Mouse (Mus musculus): ENCODE measurements around the gene Gm10322. TPM values are rescaled to one million over a fixed set of nuclear protein-coding genes. Genes with fewer than 3 reads are reported as not detected.

The Gm10322 gene
- polyA plus RNA-seq (2015; fragmentation: Nextera tagmentation; extraction: Ambion mirVana), result not detected in 2 replicates

DNA sequence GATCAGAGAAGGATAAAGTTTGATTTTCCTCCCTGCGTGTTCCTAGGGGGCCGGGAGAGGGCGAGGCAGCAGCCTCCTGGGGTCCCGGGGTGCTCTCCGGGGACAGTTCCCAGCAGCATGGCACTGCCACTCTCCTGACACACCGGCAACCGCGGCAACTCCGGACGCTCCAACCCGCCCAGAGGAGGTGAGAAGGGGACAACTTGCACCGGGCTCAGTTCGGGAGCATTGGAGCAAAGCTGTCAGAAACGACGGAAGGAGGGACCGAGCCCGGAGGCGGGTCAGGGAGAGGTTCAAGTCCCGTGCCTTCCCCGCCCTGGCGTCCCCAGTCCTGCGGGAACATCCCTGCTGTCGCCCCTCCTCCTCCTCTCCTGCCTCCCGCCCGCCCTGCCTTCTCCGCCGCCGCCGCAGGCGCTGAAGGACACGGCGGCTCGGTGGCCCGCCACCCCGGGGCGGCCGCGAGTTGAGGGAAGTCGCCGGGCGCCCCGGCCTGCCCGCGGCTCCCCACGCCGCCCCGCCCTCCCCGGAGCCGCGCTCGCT is at the start of gene Gm10322:
Gm10322 (plus strand) TSS at position 83 of the 540 bp plus-strand sequence.
- WGBS, result under 1% methylated on average over 33 of the region's 51 CpGs
- Histone ChIP-seq H3K36me3 (ENCODE audit: control insufficient read depth, insufficient read depth, low read length) (no peaks in the 10 kb centered on the region), H3K9me3 (ENCODE audit: control insufficient read depth, low read length) (no peaks in the 10 kb centered on the region), H3K27me3 (ENCODE audit: control insufficient read depth, insufficient read depth, low read depth, low read length) (no peaks in the 10 kb centered on the region), H3K27ac (ENCODE audit: low read length) (peak within 1 kb of the TSS; percentile 58), H3K9ac (ENCODE audit: low read length) (peak within 1 kb of the TSS; percentile 80), H3K4me3 (ENCODE audit: low read length) (peak within 1 kb of the TSS; percentile 68), H3K4me2 (ENCODE audit: low read depth, low read length) (peak within 1 kb of the TSS; percentile 90), H3K4me1 (replicated peaks; ENCODE audit: control insufficient read depth, insufficient read depth, low read length) (peaks cover 19% of the 10 kb centered on the region)
- peak; percentile 86 for ATAC-seq (ENCODE audit: low read depth)

DNA sequence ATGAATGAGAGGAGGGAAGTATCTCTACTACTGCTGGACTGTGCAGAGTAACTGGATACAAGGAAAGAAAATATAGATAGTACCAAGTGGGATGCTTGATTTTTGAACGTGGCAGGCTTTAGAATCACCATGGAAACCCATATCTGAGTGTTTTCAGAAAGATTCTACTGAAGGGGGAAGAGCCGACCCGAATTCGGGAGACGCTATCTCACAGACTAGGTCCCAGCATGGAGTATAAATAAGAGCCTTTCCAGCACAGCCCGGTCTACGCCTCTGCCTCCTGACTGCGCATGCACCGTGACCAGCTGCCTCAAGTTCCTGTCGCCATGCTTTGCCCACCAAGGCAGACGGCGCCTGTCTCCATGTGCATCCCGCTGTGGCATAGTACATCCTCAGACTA is 48.9 kb upstream of the Gm10322 start:
- no peak overlapping the region for H3K27ac ChIP-seq (ENCODE audit: low read length)
- H3K9me3 ChIP-seq (ENCODE audit: control insufficient read depth, low read length), result no peaks in the 10 kb centered on the region
- no peak overlapping the region for H3K4me2 ChIP-seq (ENCODE audit: low read depth, low read length)
- H3K9ac ChIP-seq (ENCODE audit: low read length), result no peak overlapping the region
- H3K27me3 ChIP-seq (ENCODE audit: control insufficient read depth, insufficient read depth, low read depth, low read length), result no peaks in the 10 kb centered on the region
- WGBS, result 86% methylated on average over 13 of the region's 13 CpGs
- no peaks in the 10 kb centered on the region for H3K36me3 ChIP-seq (ENCODE audit: control insufficient read depth, insufficient read depth, low read length)
- no peak for ATAC-seq (ENCODE audit: low read depth)
- H3K4me1 ChIP-seq (replicated peaks; ENCODE audit: control insufficient read depth, insufficient read depth, low read length), result peaks cover 5% of the 10 kb centered on the region
- H3K4me3 ChIP-seq (ENCODE audit: low read length), result no peak overlapping the region

DNA sequence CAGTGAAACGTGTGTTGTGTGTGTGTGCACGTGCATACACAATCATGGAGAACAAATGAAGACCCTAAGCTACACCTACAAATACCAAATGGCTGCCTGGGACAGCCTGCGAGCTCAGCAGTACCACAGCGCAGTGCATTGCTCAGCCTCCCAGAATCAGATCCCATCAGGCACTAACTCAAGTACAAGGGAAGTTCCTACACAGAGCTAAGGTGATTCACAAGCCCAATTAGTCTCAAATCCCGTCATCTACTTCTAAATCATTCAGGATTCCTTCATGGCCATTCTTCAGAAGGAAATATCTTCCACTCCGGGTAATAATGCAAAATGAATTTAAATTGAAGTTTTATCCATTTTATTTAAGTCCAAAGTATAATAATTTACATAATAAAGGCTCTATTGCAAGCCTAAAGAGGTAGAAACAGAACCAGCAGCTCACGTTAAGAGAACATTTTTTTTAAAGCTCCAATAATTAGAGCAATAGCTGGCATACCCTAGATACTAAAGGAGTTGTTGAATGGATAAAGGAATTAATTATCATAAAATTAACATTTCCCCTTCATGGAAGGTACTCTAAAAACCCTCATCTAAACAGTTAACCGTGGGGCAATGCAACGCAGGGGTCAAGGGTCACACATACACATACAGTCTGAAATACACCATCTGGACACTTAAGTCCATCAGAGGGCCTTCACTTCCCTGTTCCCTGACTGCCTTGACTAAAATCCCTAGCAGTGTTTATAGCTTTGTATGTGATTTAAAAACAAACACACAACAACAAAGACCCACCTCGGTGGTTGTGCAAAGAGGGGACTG is 47.0 kb upstream of the Gm10322 start:
- no peak for ATAC-seq (ENCODE audit: low read depth)
- H3K4me1 ChIP-seq (replicated peaks; ENCODE audit: control insufficient read depth, insufficient read depth, low read length), result peaks cover 5% of the 10 kb centered on the region
- H3K9me3 ChIP-seq (ENCODE audit: control insufficient read depth, low read length), result peaks cover 2% of the 10 kb centered on the region
- no peak overlapping the region for H3K4me3 ChIP-seq (ENCODE audit: low read length)
- H3K9ac ChIP-seq (ENCODE audit: low read length), result no peak overlapping the region
- no peak overlapping the region for H3K4me2 ChIP-seq (ENCODE audit: low read depth, low read length)
- no peak overlapping the region for H3K27ac ChIP-seq (ENCODE audit: low read length)
- H3K36me3 ChIP-seq (ENCODE audit: control insufficient read depth, insufficient read depth, low read length), result no peaks in the 10 kb centered on the region; the same call in 1 of the 2 replicates
- WGBS, result 65% methylated on average over 10 of the region's 10 CpGs
- H3K27me3 ChIP-seq (ENCODE audit: control insufficient read depth, insufficient read depth, low read depth, low read length), result no peaks in the 10 kb centered on the region

DNA sequence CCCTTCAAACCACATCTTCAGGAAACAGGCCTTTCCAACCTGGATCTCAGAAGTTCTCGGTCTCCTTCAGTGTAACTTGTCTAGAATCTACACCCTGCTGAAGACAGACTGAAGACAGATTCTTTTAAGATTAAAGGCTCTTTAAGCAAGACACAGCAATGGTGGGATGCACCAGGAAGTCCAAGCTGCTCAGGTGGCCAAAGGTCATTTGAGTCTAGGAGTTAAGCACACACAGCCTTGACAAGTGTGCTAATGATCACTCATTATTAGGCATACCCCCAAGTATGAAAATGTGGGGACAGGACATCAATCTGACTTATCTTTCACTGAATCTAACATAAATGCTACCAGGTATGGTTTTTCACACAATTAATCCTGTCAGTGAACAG is 46.4 kb upstream of the Gm10322 start:
- Histone ChIP-seq H3K27me3 (ENCODE audit: control insufficient read depth, insufficient read depth, low read depth, low read length) (no peaks in the 10 kb centered on the region), H3K27ac (ENCODE audit: low read length) (no peak overlapping the region), H3K9ac (ENCODE audit: low read length) (no peak overlapping the region), H3K9me3 (ENCODE audit: control insufficient read depth, low read length) (peaks cover 5% of the 10 kb centered on the region), H3K4me3 (ENCODE audit: low read length) (no peak overlapping the region), H3K4me2 (ENCODE audit: low read depth, low read length) (no peak overlapping the region), H3K4me1 (replicated peaks; ENCODE audit: control insufficient read depth, insufficient read depth, low read length) (peaks cover 5% of the 10 kb centered on the region), H3K36me3 (ENCODE audit: control insufficient read depth, insufficient read depth, low read length) (no peaks in the 10 kb centered on the region; the same call in 1 of the 2 replicates)
- WGBS, result 81% methylated on average over 1 of the region's 1 CpGs
- no peak for ATAC-seq (ENCODE audit: low read depth)

DNA sequence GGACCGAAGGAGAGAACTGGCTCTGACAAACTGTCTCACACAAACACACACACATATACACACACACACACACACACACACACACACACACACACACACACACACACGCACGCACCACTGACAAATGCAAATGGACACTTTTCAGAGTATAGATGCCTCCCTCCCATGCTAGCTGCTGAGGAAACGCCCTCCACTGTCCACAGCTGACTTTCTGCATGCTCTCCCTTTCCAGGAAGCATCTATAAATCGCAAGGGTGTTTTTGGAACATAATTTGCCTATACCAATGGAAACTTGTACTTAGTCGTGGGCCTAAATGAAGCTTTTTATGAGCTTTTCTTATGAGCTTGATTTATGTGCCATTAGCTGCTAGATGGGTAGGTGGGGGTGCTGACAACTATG is 45.5 kb upstream of the Gm10322 start:
- Histone ChIP-seq H3K27ac (ENCODE audit: low read length) (no peak overlapping the region), H3K27me3 (ENCODE audit: control insufficient read depth, insufficient read depth, low read depth, low read length) (no peaks in the 10 kb centered on the region), H3K9ac (ENCODE audit: low read length) (no peak overlapping the region), H3K4me3 (ENCODE audit: low read length) (no peak overlapping the region), H3K9me3 (ENCODE audit: control insufficient read depth, low read length) (peaks cover 5% of the 10 kb centered on the region), H3K4me2 (ENCODE audit: low read depth, low read length) (no peak overlapping the region), H3K4me1 (replicated peaks; ENCODE audit: control insufficient read depth, insufficient read depth, low read length) (peaks cover 5% of the 10 kb centered on the region), H3K36me3 (ENCODE audit: control insufficient read depth, insufficient read depth, low read length) (no peaks in the 10 kb centered on the region; the same call in 1 of the 2 replicates)
- ATAC-seq (ENCODE audit: low read depth), result no peak
- 64% methylated on average over 6 of the region's 6 CpGs for WGBS

DNA sequence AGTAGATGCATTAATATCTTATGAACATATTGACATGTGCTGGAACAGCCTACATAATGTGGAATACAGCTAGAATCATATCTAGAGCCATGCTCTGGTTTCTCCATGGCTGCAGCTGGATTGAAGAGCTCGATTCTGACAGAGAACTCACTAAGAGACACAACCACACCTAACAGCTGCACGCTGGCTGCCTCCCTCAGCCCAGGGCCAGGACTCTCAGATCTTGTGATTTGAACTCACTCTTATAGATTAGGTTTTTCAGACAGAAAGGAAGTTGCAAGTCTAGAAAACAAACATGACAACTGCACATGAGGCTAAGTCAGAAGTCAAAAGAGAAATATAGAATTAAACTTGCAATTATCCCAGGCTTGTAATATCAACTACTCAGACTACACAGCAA is 45.1 kb upstream of the Gm10322 start:
- H3K27me3 ChIP-seq (ENCODE audit: control insufficient read depth, insufficient read depth, low read depth, low read length), result no peaks in the 10 kb centered on the region
- H3K27ac ChIP-seq (ENCODE audit: low read length), result no peak overlapping the region
- peaks cover 5% of the 10 kb centered on the region for H3K9me3 ChIP-seq (ENCODE audit: control insufficient read depth, low read length)
- H3K4me2 ChIP-seq (ENCODE audit: low read depth, low read length), result no peak overlapping the region
- no peaks in the 10 kb centered on the region; the same call in 1 of the 2 replicates for H3K36me3 ChIP-seq (ENCODE audit: control insufficient read depth, insufficient read depth, low read length)
- ATAC-seq (ENCODE audit: low read depth), result no peak
- H3K4me3 ChIP-seq (ENCODE audit: low read length), result no peak overlapping the region
- H3K9ac ChIP-seq (ENCODE audit: low read length), result no peak overlapping the region
- peaks cover 5% of the 10 kb centered on the region for H3K4me1 ChIP-seq (replicated peaks; ENCODE audit: control insufficient read depth, insufficient read depth, low read length)
- 61% methylated on average over 2 of the region's 2 CpGs for WGBS

DNA sequence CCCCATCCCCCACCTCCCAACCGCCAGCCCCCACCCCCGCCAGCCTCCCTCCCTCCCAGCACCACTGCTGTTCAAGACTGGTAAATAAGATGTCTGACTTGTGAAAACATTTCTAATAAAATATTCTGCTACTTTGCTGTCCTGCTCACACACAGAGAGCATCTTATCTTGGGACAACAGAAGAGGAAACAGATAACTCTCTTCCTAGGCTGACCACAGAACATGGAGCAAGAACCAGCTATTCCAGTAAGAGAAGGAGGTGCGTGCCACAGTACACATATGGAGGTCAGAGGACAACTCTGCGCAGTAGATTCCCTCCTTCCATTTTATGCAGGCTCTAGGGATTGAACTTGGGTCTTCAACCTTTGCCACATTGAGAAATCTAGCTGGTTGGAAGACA is 44.6 kb upstream of the Gm10322 start:
- no peak overlapping the region for H3K4me2 ChIP-seq (ENCODE audit: low read depth, low read length)
- H3K9me3 ChIP-seq (ENCODE audit: control insufficient read depth, low read length), result peaks cover 5% of the 10 kb centered on the region
- no peaks in the 10 kb centered on the region; the same call in 1 of the 2 replicates for H3K36me3 ChIP-seq (ENCODE audit: control insufficient read depth, insufficient read depth, low read length)
- no peak overlapping the region for H3K9ac ChIP-seq (ENCODE audit: low read length)
- H3K27me3 ChIP-seq (ENCODE audit: control insufficient read depth, insufficient read depth, low read depth, low read length), result no peaks in the 10 kb centered on the region
- H3K27ac ChIP-seq (ENCODE audit: low read length), result no peak overlapping the region
- ATAC-seq (ENCODE audit: low read depth), result no peak; the same call in 1 of the 2 replicates
- peaks cover 5% of the 10 kb centered on the region for H3K4me1 ChIP-seq (replicated peaks; ENCODE audit: control insufficient read depth, insufficient read depth, low read length)
- no peak overlapping the region for H3K4me3 ChIP-seq (ENCODE audit: low read length)
- 74% methylated on average over 4 of the region's 4 CpGs for WGBS

DNA sequence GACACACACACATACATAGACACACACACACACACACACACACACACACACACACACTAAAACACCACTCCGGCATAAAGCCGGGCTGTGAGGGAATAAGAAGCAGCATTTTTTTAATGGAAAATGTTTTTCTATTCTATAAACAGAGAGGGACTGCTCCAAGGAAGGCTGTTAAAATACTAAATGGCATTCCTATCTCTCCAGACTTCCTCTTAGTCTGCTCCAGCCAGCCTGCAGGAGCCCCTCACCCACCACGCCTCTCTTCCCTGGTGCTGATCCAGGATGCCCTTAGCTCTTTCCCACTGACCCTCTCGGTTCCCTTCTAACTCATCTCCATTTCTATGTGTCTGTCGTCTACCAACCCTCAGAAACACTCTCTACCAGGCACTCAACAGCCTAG is 43.9 kb upstream of the Gm10322 start:
- no peaks in the 10 kb centered on the region for H3K27me3 ChIP-seq (ENCODE audit: control insufficient read depth, insufficient read depth, low read depth, low read length)
- H3K4me3 ChIP-seq (ENCODE audit: low read length), result no peak overlapping the region
- H3K4me1 ChIP-seq (replicated peaks; ENCODE audit: control insufficient read depth, insufficient read depth, low read length), result peaks cover 5% of the 10 kb centered on the region
- 40% methylated on average over 5 of the region's 5 CpGs for WGBS
- no peak overlapping the region for H3K27ac ChIP-seq (ENCODE audit: low read length)
- H3K4me2 ChIP-seq (ENCODE audit: low read depth, low read length), result no peak overlapping the region
- no peaks in the 10 kb centered on the region; the same call in 1 of the 2 replicates for H3K36me3 ChIP-seq (ENCODE audit: control insufficient read depth, insufficient read depth, low read length)
- no peak overlapping the region for H3K9ac ChIP-seq (ENCODE audit: low read length)
- H3K9me3 ChIP-seq (ENCODE audit: control insufficient read depth, low read length), result peaks cover 5% of the 10 kb centered on the region
- peak; percentile 62; the same call in 1 of the 2 replicates for ATAC-seq (ENCODE audit: low read depth)

DNA sequence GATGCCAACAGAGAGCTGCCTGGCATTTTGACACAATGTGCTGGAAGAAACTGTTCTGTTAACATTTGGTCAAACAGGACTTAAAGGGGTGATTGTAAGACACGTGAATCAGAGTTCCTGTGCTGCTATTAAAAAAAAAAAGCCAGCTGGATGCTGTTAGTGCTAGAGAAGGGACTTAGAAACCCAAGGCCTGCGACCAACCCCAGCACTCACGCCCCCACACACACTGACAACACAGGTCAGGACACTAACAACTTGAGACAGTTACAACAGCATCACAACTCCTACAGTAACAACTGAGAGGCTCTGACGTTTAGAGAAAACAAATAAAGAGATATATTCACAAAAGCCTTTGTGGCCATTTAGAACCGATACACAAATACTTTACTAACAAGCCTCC is 39.6 kb upstream of the Gm10322 start:
- H3K27ac ChIP-seq (ENCODE audit: low read length), result no peak overlapping the region
- no peaks in the 10 kb centered on the region; the same call in 1 of the 2 replicates for H3K36me3 ChIP-seq (ENCODE audit: control insufficient read depth, insufficient read depth, low read length)
- H3K9ac ChIP-seq (ENCODE audit: low read length), result no peak overlapping the region
- no peak for ATAC-seq (ENCODE audit: low read depth)
- peaks cover 5% of the 10 kb centered on the region for H3K9me3 ChIP-seq (ENCODE audit: control insufficient read depth, low read length)
- H3K4me3 ChIP-seq (ENCODE audit: low read length), result no peak overlapping the region
- no peak overlapping the region for H3K4me2 ChIP-seq (ENCODE audit: low read depth, low read length)
- whole genome bisulfite sequencing, result 40% methylated on average over 5 of the region's 5 CpGs
- H3K27me3 ChIP-seq (ENCODE audit: control insufficient read depth, insufficient read depth, low read depth, low read length), result no peaks in the 10 kb centered on the region
- peaks cover 16% of the 10 kb centered on the region for H3K4me1 ChIP-seq (replicated peaks; ENCODE audit: control insufficient read depth, insufficient read depth, low read length)

All from lung, embryonic 16.5 days (tissue).